Mouse (Mus musculus): Measurements from ENCODE around the gene Plxna2.

Gene Plxna2

GRCm38 (mm10) chr1:194706566-194706965 is 88.5 kb downstream of the Plxna2 start:
- DNase-seq (ENCODE audit: low read depth), result no peak

GRCm38 (mm10) chr1:194712373-194712772 is 94.4 kb downstream of the Plxna2 start:
- no peak for DNase-seq (ENCODE audit: low read depth)

GRCm38 (mm10) chr1:194714138-194715031 is 96.4 kb downstream of the Plxna2 start:
- DNase-seq (ENCODE audit: low read depth), result no peak

GRCm38 (mm10) chr1:194717451-194717874 is 99.4 kb downstream of the Plxna2 start:
- DNase-seq (ENCODE audit: low read depth), result no peak

- DNase-seq (ENCODE audit: low read depth), result no peak
Observed at GRCm38 (mm10) chr1:194720406-194720805, 102.4 kb downstream of the Plxna2 start.

- no peak for DNase-seq (ENCODE audit: low read depth)
Observed at GRCm38 (mm10) chr1:194721260-194721659, 103.2 kb downstream of the Plxna2 start.

GRCm38 (mm10) chr1:194722329-194722728 is 104.3 kb downstream of the Plxna2 start:
- no peak for DNase-seq (ENCODE audit: low read depth)

GRCm38 (mm10) chr1:194734836-194735235 is 116.8 kb downstream of the Plxna2 start:
- no peak for DNase-seq (ENCODE audit: low read depth)

GRCm38 (mm10) chr1:194739894-194740293 is 121.9 kb downstream of the Plxna2 start:
- DNase-seq (ENCODE audit: low read depth), result no peak

GRCm38 (mm10) chr1:194742901-194743422 is 124.9 kb downstream of the Plxna2 start:
- no peak for DNase-seq (ENCODE audit: low read depth)

- DNase-seq (ENCODE audit: low read depth), result no peak
Observed at GRCm38 (mm10) chr1:194745177-194745934, 127.3 kb downstream of the Plxna2 start.

- DNase-seq (ENCODE audit: low read depth), result no peak
Observed at GRCm38 (mm10) chr1:194746332-194747249, 128.6 kb downstream of the Plxna2 start.

- no peak for DNase-seq (ENCODE audit: low read depth)
Observed at GRCm38 (mm10) chr1:194747258-194747657, 129.2 kb downstream of the Plxna2 start.

GRCm38 (mm10) chr1:194753168-194753567 is 135.2 kb downstream of the Plxna2 start:
- no peak for DNase-seq (ENCODE audit: low read depth)

GRCm38 (mm10) chr1:194756001-194756400 is 138.0 kb downstream of the Plxna2 start:
- no peak for DNase-seq (ENCODE audit: low read depth)

- DNase-seq (ENCODE audit: low read depth), result no peak
Observed at GRCm38 (mm10) chr1:194756409-194756808, 138.4 kb downstream of the Plxna2 start.

GRCm38 (mm10) chr1:194756863-194757262 is 138.8 kb downstream of the Plxna2 start:
- DNase-seq (ENCODE audit: low read depth), result no peak

GRCm38 (mm10) chr1:194761432-194762212 is 143.6 kb downstream of the Plxna2 start:
- no peak for DNase-seq (ENCODE audit: low read depth)

GRCm38 (mm10) chr1:194762896-194763295 is 144.9 kb downstream of the Plxna2 start:
- no peak for DNase-seq (ENCODE audit: low read depth)

GRCm38 (mm10) chr1:194764951-194765350 is 146.9 kb downstream of the Plxna2 start:
- no peak for DNase-seq (ENCODE audit: low read depth)

- DNase-seq (ENCODE audit: low read depth), result no peak
Observed at GRCm38 (mm10) chr1:194768799-194769198, 150.8 kb downstream of the Plxna2 start.

Data from naive thymus-derived CD4-positive, alpha-beta T cell, adult 2 months (primary cell).